ENCODE assay signal across 24 mouse cellular contexts in genomic region chr15:6941491-6941890, GRCm38 (mm10).
DNase-seq lines count a peak whose midpoint lies in the region; ATAC-seq and TF ChIP-seq lines count a peak whose summit lies in the region.
"Had no signal": no experiment of that assay in that cellular context is flagged by ENCODE, and none has a peak within 500 bp of the region (broad histone marks: within the 10 kb centered on the region; RNA-seq: fewer than 3 reads in every experiment).

No protein-coding gene starts in this region.

- no peak for TF ChIP-seq POLR2A in kidney, adult 2 months (IDR thresholded peaks at IDR 0.05; ENCODE audit: low read depth, low read length)

- H3K27me3 ChIP-seq in kidney, adult 2 months (replicated peaks; ENCODE audit: control insufficient read depth, insufficient read depth, low read length) = no peaks in the 10 kb centered on the region
- H3K27me3 ChIP-seq in kidney, embryonic 16.5 days (ENCODE audit: insufficient read depth, low read length) = no peaks in the 10 kb centered on the region
- H3K27me3 ChIP-seq in forebrain, embryonic 14.5 days (replicated peaks; ENCODE audit: control insufficient read depth, insufficient read depth, low read length) = no peaks in the 10 kb centered on the region
- H3K27me3 ChIP-seq: embryonic facial prominence, embryonic 13.5 days; forebrain, embryonic 12.5 days; hindbrain, embryonic 13.5 days had no signal

- DNase-seq in kidney, adult 2 months = peak; percentile 50
- DNase-seq in kidney, adult 18-20 months = no peak
- peak; percentile 58 for DNase-seq in kidney, postnatal 14 days
- peak; percentile 45 for DNase-seq in mesoderm, embryonic 11.5 days (ENCODE audit: low read depth, low spot score)
- DNase-seq in forebrain, embryonic 14.5 days (ENCODE audit: low spot score) = no peak
- DNase-seq: adrenal gland, adult 8-10 months; adrenal gland, postnatal 25 days; cerebellum, adult 11-12 months; cerebellum, adult 9-10 months; cerebellum, postnatal 14 days; gastrocnemius, postnatal 10 days; gastrocnemius, postnatal 36 days; heart, postnatal 36 days had no signal

- WGBS in kidney, adult 2 months = 31% methylated on average over 4 of the region's 4 CpGs
- 34% methylated on average over 4 of the region's 4 CpGs for WGBS in kidney, embryonic 16.5 days
- WGBS in forebrain, embryonic 14.5 days = 87% methylated on average over 4 of the region's 4 CpGs

- no peaks in the 10 kb centered on the region for H3K36me3 ChIP-seq in kidney, adult 2 months (ENCODE audit: control insufficient read depth, insufficient read depth, low read length)
- no peaks in the 10 kb centered on the region for H3K36me3 ChIP-seq in kidney, embryonic 16.5 days (ENCODE audit: insufficient read depth, low read length)
- no peaks in the 10 kb centered on the region for H3K36me3 ChIP-seq in forebrain, embryonic 14.5 days (ENCODE audit: control insufficient read depth, insufficient read depth, low read length)
- H3K36me3 ChIP-seq: embryonic facial prominence, embryonic 10.5 days; embryonic facial prominence, embryonic 13.5 days; forebrain, embryonic 12.5 days; hindbrain, embryonic 10.5 days; hindbrain, embryonic 13.5 days had no signal

- H3K4me1 ChIP-seq in kidney, adult 2 months (ENCODE audit: control insufficient read depth, insufficient read depth, low read length) = no peaks in the 10 kb centered on the region
- no peaks in the 10 kb centered on the region for H3K4me1 ChIP-seq in kidney, embryonic 16.5 days (ENCODE audit: insufficient read depth, low read length)
- no peaks in the 10 kb centered on the region for H3K4me1 ChIP-seq in forebrain, embryonic 14.5 days (ENCODE audit: control insufficient read depth, insufficient read depth, low read length)
- H3K4me1 ChIP-seq: embryonic facial prominence, embryonic 10.5 days; embryonic facial prominence, embryonic 13.5 days; forebrain, embryonic 12.5 days; hindbrain, embryonic 10.5 days; hindbrain, embryonic 13.5 days had no signal

- ATAC-seq in kidney, embryonic 16.5 days (ENCODE audit: low FRiP score, low TSS enrichment) = no peak
- ATAC-seq in forebrain, embryonic 14.5 days = no peak
- ATAC-seq: CD4-positive, CD25-positive, alpha-beta regulatory T cell, adult 4 months; forebrain, embryonic 16.5 days; hindbrain, embryonic 16.5 days had no signal

- H3K4me3 ChIP-seq in kidney, adult 2 months (ENCODE audit: insufficient read depth, low read depth, low read length) = no peak overlapping the region
- no peak overlapping the region for H3K4me3 ChIP-seq in kidney, embryonic 16.5 days (ENCODE audit: low read length)
- H3K4me3 ChIP-seq in forebrain, embryonic 14.5 days (ENCODE audit: low read depth, low read length) = no peak overlapping the region
- H3K4me3 ChIP-seq: embryonic facial prominence, embryonic 10.5 days; embryonic facial prominence, embryonic 13.5 days; erythroblast, embryonic 14.5 days; forebrain, embryonic 12.5 days; hindbrain, embryonic 10.5 days; hindbrain, embryonic 13.5 days had no signal

- no peak overlapping the region for H3K4me2 ChIP-seq in kidney, embryonic 16.5 days (replicated peaks; ENCODE audit: low read depth, low read length)
- H3K4me2 ChIP-seq in forebrain, embryonic 14.5 days (ENCODE audit: low read length) = no peak overlapping the region
- H3K4me2 ChIP-seq: embryonic facial prominence, embryonic 13.5 days; forebrain, embryonic 12.5 days; heart, embryonic 11.5 days; hindbrain, embryonic 13.5 days had no signal

- H3K9me3 ChIP-seq in kidney, embryonic 16.5 days (ENCODE audit: low read length) = no peaks in the 10 kb centered on the region
- H3K9me3 ChIP-seq in forebrain, embryonic 14.5 days (replicated peaks; ENCODE audit: control insufficient read depth, low read length) = no peaks in the 10 kb centered on the region
- H3K9me3 ChIP-seq: embryonic facial prominence, embryonic 10.5 days; embryonic facial prominence, embryonic 13.5 days; forebrain, embryonic 12.5 days; hindbrain, embryonic 10.5 days; hindbrain, embryonic 13.5 days had no signal

- no peak overlapping the region for H3K27ac ChIP-seq in kidney, adult 2 months (ENCODE audit: insufficient read depth, low read depth, low read length)
- H3K27ac ChIP-seq in kidney, embryonic 16.5 days (ENCODE audit: low read length) = no peak overlapping the region
- no peak overlapping the region for H3K27ac ChIP-seq in forebrain, embryonic 14.5 days (ENCODE audit: low read depth, low read length)
- H3K27ac ChIP-seq: embryonic facial prominence, embryonic 10.5 days; embryonic facial prominence, embryonic 13.5 days; forebrain, embryonic 12.5 days; hindbrain, embryonic 10.5 days; hindbrain, embryonic 13.5 days had no signal

- TF ChIP-seq CTCF in kidney, adult 2 months (conservative IDR thresholded peaks at IDR 0.05; ENCODE audit: insufficient read depth, insufficient read length, low read depth, low read length) = no peak

- no peak overlapping the region for H3K9ac ChIP-seq in kidney, embryonic 16.5 days (replicated peaks; ENCODE audit: low read length)
- H3K9ac ChIP-seq in forebrain, embryonic 14.5 days (ENCODE audit: low read length) = no peak overlapping the region
- H3K9ac ChIP-seq: embryonic facial prominence, embryonic 13.5 days; forebrain, embryonic 12.5 days; hindbrain, embryonic 13.5 days had no signal

Comparison
In these comparisons a context has a peak if more than half of its experiments do, and no peak if none do; other contexts are left out.
1. DNase-seq: peak in kidney, adult 2 months (single experiment), kidney, postnatal 14 days (single experiment) and mesoderm, embryonic 11.5 days (single experiment); none in kidney, adult 18-20 months (single experiment) and forebrain, embryonic 14.5 days (single experiment).